Mouse (Mus musculus) olfactory bulb, adult 2 months (tissue): ENCODE results near the gene Clpb.

ENCODE experiments used
- CTCF ChIP-seq: fragments of 200-500 bp; IDR thresholded peaks from 2 replicates; pipeline ENCODE4 v1.5.1; 2012; ENCODE audit warnings: low read depth, mild to moderate bottlenecking, low read length, moderate library complexity; ENCODE audit not compliant: insufficient read depth
- POLR2A ChIP-seq: fragments of 200-500 bp; IDR thresholded peaks from 2 replicates; pipeline ENCODE4 v1.6.1; 2012; ENCODE audit warnings: mild to moderate bottlenecking, low read depth, low read length, moderate library complexity; ENCODE audit not compliant: insufficient read depth

DNA sequence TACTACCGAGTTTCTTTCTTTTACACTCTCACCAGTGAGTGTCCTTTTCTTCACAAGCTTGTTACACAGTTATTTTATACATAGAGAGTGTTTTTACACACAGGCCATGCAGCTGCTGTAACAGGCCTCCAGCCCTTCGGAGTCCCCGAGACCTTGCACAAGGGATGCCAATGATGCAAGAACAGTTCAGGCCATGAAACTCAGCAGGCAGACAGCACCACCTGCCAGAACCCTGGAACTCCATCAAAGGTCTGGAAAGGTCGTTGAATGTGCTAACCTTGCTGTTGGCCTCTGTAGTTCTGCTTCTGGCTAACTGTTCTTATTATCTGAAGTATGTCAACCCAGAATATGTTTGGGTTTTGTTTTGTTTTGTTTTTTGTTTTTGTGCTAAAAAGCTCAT is 8.5 kb upstream of the Clpb start:
- TF ChIP-seq CTCF (no peak), POLR2A (no peak)
